Mouse (Mus musculus) G1E (cell line): ENCODE data around the gene Cox7b.

Experiments
- CTCF ChIP-seq: IDR thresholded peaks from 2 replicates; pipeline ENCODE4 v1.5.1; 2012; ENCODE audit warnings: low read depth, low read length, inconsistent platforms, mixed read lengths
- GATA1 ChIP-seq: IDR thresholded peaks from 2 replicates; pipeline ENCODE4 v1.6.1; 2012; ENCODE audit warnings: borderline replicate concordance, low read length, inconsistent platforms, mixed read lengths
- GATA2 ChIP-seq: IDR thresholded peaks from 2 replicates; pipeline ENCODE4 v1.6.1; 2012; ENCODE audit warnings: low read depth, low read length, inconsistent platforms, borderline replicate concordance
- POLR2AphosphoS5 ChIP-seq: IDR thresholded peaks from 2 replicates; pipeline ENCODE4 v1.6.1; 2012; ENCODE audit warnings: low read depth, low read length, inconsistent platforms; ENCODE audit not compliant: insufficient replicate concordance
- TAL1 ChIP-seq: conservative IDR thresholded peaks from 2 replicates; pipeline ENCODE4 v1.6.1; 2012; ENCODE audit warnings: low read depth, low read length, inconsistent platforms, mixed read lengths

GRCm38 (mm10) chrX:106010762-106011161 is 4.7 kb upstream of the Cox7b start:
- TF ChIP-seq CTCF (no peak), GATA1 (no peak), POLR2AphosphoS5 (no peak), GATA2 (no peak), TAL1 (no peak)
